Mouse (Mus musculus) cerebellum, adult 11-12 months (tissue): Measurements from ENCODE around the gene Car5a.

ENCODE experiments used
- DNase-seq: peaks from one replicate; pipeline ENCODE4 v3.0.0; 2022

The Car5a gene

DNA sequence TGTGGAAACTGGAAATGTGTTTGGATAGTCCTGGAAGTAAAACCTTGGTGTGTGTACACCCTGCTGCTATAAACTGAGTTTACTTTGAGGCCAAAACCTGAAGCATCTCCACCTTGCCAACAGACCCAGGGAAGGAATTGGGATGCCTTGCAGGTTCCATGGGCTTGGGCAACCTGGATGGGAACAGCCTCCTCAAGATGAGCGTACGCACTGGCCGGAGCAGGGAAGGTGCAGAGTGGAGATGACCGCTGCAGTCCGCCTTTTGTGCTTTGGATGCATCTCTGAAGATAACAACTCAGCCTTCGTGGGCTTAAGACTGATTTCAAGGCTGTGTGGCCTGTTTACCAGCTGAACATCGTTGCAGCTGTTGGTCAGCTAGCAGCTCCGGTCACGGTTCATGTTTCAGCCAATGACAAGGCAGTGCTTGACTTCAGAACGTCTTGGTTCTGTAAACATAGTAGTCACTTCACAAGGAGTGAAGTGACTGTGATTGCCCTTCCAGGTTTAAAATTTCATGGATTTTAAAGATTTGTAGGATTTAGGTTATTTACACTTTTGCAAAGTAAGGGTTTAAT is 10.4 kb upstream of the Car5a start:
- DNase-seq = no peak

DNA sequence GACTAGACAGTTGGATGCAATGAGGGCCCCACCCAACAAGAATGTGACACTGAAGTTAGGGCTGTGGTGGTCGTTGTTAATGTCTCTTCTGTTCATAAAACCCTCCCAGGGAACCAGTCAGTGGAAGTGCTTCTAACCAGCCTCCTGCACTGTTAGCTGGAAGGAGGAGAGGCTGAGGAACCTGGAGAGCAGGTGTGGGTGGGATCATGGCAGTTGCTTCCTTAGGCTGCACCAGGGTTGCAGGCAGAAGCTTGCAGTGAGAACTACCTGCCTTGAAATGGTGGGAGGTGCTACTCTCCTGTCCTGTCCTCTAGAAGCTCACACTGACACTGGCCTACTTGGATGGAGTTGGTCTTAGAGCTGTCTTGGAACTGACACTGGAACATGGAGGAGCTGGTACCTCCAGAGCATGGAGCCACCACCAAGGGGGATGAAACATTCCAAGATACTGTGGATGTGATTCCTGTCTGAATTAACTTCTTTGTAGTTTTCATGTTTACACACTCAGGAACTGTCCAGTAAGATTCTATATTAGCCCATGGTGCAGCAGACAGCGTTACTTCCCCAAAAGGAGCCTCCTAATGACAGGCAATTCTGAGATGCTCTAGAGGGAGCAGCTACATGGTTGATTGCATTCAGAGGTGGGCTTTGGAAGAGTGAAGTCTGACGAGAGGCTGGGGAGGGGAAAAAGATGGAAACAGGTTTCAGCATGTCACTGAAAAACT is 9.3 kb upstream of the Car5a start:
- no peak for DNase-seq

DNA sequence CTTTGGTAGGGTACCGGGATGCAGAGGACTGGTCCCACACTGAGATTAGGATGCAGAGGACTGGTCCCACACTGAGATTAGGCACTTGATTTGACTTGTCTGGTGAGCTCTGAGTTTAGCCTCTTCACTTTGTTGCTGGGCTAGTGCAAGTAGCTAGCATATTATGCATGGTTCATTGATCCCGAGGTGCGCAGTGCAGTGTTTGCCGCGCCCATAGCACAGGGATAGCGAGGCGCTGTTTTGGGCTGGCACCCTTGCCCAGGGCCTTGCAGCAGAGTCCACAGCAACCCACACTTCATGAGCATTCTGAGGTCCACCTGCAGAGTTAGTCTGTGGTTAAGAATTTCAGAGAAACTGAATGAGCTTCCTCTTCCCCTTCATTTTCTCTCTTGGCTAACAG is 8.1 kb upstream of the Car5a start:
- peak; percentile 46 for DNase-seq

DNA sequence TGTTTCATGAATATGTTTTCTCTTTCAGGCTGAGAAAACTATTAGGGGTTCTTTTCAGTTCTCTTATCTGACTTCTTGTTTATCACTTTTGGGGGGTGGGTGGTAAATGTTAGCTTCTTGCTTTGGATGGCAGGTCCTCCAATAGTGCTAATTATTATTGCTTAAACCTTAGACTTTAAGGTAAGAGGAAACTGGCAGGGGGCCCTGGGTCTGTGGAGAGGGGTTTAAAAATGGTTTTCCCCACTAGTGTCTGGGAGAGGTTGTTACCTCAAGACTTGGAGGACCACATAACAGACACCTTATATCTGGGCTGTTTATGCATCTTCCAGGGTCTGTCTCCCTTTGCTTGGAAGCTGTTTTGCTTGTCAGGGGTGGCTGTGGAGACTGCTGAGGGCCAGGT is 7.4 kb upstream of the Car5a start:
- no peak for DNase-seq

DNA sequence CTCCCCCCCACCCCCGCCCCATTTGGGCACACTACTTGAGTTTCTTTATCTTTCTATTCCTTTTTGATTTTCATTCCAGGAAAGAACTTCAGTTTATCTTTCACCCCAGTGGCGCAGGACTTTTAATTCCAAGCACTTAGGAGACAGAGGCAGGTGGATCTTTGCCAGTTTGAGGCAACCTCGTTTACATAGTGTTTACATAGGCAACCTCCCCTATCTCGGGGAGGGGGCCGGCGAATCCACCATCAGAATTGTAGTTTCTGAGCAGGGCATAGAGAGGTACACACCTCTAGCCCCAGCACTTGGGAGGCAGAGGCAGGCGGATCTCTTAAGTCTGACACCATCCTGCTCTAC is 6.9 kb upstream of the Car5a start:
- DNase-seq = peak; percentile 72

DNA sequence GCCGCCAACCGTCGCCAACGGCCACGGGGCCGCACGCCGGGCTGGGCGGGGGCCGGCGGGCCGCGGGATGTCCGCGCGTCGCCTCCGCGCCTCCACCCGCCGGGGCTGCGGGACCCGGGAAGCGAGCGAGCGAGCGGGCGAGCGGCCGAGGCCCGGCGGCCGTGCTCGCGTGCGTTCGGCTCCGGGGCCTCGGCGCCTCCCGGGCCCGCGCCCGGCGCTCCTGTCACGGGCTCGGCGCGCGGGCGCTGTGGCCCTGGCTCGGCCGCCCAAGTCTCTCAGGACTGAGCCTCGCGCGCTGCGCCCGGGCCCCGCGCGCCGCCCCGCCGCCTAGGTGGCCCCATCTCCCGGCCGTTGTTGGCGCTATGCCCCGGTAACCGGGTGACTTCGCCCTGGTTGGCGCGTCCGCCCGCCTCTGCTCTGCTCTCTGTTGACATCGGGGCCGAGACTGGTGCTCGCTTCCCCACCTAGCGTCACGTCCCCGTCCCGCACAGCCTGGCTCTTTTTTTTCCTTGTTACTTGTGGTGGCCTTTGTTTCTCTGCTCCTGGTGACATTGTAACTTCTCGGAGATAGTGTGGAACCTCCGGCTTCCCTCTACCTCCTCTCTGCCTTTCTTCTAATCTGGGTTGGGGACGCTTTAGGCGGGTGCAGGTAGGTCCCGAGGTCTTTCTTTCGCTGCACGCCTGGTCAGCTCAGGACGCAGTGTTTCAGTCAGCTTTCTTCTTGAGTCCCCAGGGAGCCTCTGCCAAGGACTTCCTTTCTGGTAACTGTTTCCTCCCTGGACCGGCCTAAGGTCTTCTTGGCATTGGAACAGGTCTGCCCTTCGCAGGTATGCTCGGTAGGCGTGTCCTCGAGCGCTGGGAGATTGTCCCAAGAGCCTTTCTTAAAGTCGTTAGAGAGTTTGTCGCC is 6.3 kb upstream of the Car5a start:
- DNase-seq = peak; percentile 85

DNA sequence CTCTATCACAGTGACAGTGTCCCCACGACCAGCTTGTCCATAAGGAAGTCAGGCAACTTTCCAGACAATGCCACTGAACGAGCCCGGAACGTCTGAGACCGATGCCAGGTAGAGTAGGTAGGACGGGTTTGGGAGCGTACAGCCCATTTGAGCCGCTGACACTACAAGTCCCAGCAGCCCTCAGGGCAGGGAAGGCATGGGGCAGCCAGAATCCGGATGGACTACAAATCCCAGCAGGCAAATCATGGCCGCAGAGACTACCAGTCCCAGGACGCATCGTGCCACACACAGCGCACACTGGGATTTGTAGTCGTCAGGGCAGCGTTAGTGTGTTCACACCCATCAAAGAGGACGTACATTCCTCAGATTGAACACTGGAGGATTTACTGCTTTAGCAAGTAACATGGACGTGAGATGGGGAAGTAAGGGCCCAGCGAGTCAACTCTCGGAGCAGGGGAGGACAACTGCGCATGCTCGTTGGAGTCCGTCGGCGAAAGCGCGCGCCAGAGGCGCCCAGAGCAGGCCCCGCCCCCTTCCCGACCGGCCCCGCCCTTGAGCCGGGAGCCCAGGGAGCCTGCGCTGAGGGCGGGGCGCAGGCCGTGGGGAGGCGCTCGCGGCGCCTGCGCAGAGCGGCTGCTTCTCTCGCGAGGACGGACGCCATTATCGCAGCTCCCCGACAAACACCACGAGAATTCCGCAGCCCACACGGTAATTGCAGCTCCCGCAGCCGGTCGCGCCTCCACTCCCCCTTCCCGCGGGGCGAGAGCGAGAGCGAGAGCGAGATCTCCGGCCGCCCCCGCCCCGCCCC is 5.4 kb upstream of the Car5a start:
- DNase-seq = peak; percentile 99

DNA sequence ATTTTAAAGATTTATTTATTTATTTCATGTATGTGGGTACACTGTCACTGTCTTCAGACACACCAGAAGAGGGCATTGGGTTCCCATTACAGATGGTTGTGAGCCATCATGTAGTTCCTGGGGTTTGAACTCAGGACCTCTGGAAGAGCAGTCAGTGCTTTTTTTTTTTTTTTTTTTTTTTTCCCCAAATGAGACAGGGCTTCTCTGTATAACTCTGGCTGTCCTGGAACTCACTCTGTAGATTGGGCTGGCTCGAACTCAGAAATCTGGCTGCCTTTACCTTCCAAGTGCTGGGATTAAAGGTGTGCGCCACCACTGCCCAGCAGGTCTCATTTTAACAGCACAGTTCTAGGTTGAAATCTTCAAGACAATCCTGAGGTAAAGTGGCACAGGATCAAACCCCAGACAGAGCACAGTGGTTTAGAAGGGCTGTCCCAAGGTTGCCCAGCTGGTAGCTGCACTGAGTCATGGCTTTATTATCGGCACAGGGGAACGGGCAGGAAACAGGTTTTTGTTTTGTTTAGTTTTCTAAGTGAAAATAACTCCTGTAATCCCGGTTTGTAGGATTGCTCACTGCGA is 4.6 kb upstream of the Car5a start, which contains the start of gene Banp:
Banp (plus strand) TSS at position 529 of the 579 bp plus-strand sequence.
- DNase-seq = peak; percentile 74

DNA sequence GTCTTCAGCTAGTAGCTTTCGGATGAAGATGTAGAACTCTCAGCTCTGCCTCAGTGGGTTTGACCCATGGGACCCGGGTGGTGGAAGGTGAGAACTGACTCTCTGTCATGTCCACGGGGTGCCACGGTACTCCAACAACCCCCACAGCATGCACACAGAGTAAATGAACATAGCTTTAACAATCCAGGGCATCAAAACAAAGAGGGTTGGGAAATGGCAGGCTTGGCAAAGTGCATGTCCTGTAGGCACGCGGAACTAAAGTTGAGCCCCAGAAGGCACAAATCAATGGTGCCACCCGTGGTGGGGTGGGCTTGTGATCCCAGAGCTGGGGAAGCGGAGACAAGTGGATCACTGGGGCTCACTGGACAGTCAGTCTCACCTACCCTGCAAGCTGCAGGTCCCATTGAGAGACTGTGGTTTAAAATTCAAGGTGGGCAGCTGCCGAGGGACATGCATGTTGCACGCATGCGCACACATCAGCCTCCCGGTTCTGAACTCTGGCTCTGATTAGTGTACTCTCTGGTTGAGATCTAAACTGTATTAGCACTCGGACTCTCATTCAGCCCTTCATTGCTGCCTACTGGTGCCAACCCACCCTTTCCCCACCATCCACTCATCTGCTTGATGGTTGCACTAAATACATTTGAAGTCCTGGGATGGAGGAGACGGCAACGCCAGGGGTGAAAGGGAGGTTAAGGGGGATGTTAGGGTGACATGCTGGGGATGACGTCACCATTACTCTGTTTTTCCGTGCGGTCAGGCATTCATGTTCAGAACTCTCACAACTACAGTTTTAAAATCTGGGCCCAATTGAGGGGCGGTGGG is 3.8 kb upstream of the Car5a start:
- DNase-seq = peak; percentile 71

DNA sequence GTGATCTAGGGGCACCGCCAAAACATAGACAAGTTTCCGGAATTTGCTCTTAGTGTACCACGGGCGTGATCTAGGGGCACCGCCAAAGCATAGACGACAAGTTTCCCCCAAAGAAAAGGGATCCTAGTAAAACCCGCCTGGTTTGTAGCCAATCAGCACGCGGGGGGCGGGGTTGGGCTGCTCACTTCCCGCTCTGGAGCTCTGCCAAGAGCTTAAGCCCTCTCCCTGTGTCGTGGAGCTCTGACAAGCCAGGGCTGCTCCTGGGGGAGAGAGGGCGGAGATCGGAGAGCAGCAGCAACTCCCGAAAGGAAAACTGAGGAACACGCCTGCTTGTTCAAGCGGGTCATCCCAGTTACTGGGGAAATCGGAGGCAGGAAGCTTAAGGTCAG is 3.0 kb upstream of the Car5a start:
- peak; percentile 75 for DNase-seq

DNA sequence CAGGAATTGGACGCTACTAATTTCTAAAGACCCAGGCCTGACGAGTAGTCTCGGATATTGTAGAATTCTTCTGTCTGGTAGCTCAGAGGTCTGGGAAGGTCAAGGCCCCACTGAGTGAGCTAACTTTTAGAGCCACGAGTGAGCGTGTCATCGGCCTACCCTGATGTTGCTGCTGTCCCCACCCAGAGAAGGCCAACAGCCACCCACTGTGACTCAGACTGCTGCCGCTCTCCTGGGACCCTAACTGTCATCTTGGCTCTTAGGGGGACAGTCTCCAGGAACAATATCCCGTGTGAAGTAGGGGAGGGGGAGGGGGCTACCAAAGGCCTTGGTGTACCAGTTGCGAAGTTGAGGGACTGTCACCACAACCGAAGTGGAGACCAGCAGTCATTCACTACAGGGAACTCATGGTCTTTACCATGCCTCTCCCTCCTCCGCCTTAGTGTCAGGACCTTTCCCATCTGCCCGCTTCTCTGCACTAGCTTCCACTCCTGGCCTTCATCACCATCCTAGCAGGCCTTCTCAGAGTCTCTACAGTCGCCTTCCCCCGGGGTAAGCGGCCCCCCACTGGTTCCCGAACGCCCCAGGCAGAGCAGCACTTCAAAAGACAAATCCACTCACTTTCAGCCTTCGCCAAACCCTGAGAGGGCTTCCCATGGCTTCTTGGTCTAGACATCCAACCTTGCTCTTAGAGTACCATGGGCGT is 2.5 kb upstream of the Car5a start:
- peak; percentile 58 for DNase-seq

DNA sequence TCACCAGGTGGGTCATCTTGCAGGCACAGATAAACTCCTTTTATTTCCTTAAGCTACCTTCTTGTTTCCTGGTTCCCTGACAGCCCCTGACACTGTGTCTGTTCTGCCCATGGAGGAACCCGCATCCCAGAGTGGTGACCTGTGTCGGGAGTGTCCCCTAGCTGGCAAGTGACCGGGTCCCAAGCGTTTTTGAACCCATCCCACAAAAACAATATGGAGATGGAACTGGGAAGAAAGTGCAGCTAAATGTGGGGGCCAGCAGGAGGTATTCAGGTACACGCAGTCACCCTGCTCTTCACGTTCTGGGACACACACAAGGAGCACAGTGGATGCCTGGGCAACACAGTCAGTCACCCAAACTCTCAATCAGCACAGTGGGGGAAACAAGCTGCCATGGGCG is 1.6 kb upstream of the Car5a start:
- DNase-seq = no peak

DNA sequence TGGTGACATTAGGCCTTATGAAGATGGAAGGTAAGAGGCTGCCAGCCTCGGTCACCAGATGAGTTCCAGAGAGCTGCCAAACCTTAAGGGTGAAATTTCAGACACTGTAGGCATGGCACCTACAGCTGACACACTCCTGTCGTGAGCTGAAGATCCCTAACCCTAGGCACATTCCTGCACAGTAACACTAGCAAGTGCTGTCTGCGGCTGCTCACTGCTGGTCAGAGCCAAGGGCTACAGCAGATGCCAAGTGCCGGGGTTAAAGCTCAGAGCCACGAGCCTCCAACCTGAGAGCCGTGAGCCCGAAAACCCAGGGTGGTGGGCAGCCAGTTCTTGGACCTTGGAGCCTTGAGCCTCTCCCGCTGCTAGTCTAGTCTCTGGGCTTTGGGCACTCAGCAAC is 988 bp downstream of the Car5a start:
- no peak for DNase-seq

DNA sequence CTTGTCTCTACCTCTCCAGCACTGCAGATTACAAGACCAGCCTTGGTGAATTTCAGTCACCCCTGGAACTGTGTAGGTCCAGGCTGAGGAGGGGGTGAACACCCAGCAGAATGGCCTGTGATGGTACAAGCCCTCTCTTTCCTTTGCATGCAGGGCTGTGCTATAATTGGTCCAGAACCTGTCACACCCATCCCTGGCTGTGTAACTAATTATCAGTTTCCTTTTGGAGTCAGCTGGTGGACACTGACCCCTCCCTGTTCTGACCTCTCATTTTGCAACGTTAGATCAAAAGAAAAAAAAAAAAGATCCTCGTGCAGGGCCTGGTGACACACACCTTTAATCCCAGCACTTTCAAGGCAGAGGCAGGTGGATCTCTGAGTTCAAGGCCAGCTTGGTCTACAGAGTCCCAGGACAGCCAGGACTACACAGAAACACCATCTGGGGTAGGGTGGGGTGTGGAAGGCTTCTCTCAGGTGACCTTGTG is 1.6 kb downstream of the Car5a start:
- DNase-seq = no peak

DNA sequence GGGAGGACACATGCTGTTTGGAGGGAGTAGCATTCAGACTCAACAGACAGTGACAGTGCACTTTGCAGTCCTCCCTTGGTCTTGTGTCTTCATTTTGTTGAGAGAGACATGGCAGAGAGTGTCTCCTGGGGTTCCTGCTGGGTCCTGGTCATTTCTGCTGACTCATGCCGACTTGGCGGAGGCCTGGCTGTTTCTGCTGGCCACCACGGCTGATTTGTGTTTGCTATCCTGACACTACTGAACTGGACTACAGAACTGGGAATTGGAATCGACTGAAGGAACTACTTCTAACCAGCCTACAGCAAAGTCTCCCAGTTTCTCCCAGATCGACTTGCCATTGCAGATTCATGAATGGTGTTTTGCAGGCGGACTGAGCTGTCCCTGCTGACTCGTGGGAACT is 6.0 kb downstream of the Car5a start:
- no peak for DNase-seq

DNA sequence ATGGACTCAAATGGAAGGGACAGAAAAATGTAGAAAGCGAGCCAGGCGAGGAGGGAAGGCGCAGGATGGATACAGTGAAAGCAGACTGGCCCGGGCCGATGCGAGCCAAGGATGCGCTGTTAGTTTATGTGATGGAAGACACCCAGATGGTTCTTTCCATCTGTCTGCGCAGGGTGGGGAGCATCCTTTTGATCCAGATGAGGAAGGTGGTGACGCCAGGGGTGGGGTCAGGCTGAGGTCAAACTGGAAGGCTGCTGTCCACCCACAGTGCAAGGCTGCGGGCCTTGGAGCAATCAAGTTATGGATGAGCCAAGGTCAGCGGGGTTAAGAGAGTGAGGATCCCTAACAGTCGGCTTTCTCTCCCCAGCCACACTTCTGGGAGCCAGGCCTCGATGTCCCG is 8.3 kb downstream of the Car5a start:
- no peak for DNase-seq

DNA sequence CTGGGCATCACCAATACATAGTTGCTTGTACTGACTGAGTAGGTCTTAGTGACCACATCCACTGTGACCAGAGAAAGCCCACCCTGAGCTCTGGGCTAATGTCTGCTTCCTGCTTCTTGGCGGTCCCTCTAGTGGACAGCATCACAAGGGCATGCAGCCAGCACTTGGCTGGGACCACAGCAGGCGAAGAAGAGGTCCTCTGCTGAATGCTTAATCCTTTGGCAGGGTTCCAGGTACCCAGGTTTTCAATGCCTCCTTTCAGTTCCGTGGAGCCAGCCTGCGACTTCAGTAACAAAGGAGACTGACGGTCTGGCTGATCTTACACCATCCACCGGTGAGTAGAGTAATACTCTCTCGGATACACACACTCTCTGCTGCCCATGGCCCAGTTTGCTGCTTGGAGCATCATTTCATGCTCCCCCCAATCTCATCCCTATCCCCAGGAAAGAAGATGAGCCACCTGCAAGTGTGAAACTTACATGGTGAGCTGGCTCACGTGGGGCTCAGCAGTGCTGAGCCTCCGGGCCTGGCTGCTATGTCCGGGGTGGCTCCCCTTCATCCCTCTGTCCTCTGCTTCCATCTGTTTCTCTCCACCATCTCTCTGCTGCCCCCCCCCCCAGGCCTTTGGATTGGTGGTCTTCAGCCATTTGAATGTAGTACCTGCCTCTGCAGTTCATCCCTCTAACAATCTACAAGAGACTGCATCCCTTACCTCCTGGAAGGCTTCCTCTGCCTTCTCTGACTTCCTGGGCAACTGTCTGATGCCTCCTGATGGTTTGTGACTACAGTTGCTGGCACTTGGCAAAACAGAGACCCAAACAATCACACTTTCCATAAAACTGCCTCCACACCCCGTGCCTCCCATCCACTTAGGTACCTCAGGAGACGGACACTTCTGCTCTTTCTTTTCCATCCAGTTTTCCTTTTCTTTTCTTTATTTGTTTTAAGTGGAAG is 9.1 kb downstream of the Car5a start:
- DNase-seq = peak; percentile 84

DNA sequence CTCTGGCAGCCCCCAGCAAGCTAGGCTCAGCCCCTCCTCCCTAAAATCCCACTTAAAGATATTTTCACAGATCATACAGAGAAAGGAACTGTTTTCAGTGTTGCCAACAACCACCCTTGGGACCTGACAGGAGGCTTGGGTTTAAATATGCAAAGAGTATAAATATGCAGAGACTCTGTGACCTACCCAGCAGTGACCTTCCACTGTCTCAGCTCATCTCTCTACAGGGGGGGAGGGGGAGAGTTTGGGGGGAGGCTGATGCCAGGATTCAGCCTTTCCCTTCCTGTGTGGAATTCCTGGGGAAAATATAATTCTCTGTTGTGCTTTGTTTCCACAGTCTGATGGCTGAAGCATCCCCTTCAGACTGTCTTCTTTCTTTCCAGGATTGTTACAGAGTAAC is 9.8 kb downstream of the Car5a start:
- no peak for DNase-seq

DNA sequence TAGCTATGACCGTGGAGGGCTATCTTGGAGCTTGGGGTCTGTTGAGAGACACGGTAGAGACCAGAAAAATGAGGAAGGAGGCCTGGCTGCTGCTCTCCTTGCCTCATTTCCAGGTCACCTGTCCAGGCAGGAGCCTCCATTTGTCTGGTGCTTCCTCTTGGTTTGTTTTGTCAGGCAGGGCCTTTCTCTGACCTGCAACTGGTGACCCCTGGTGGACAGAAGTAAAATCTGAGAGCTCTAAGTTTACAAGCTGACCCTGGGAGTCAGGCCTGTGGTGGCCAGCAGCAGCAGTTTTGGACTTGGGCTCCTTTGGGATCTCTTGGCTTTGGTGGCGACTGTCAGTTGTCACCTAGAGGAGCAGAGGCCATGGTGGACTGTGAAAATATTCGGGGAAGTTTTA is 10.2 kb downstream of the Car5a start:
- DNase-seq = no peak
